Mouse (Mus musculus): Measurements from ENCODE around the gene Arhgap35. TPM values are rescaled to one million over a fixed set of nuclear protein-coding genes. Genes with fewer than 3 reads are reported as not detected.

The Arhgap35 gene
- total RNA-seq (2023): 20.6 TPM

DNA sequence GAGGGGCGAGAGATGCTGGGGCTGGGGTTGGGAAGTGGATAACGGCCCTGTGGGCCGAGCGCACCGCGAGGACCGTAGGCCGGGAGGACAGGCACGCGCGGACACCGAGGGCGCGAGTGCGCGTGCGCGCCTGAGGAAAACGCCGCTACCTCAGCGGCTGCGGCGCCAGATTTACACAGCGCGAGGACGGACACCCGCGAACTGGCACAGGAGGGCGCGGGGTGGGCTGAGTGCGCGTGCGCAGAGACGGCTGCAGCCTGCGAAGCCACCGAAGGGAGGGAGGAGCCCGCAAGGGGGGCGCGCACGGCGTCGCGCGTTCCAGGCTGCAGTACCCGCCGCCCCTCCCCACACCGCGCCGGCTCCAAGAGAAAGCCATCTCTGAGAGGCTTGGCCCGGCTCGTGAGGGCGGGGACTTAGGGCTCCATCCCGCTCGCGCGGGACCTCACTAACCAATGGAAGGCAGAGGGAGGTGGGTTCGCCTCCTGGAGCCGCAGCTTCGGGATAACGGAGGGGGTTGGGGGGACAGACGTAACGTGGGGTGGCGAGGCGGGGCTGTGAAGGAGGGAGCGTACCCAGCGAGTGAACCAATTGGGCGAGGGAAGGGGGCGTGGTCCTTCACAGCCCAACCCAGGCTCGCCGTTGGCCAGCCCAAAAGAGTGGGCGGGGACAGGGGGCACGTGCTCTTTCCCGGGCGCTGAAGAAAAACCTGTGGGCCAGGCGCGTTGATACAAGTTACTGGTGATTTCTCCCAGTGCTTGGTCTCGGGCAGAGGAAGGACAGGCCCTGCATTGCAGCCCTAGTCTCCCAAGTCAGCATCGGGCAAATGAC lies at the start of gene Arhgap35:
TSS of gene Arhgap35 (minus strand) at position 106 of the 828 bp plus-strand sequence.

DNA sequence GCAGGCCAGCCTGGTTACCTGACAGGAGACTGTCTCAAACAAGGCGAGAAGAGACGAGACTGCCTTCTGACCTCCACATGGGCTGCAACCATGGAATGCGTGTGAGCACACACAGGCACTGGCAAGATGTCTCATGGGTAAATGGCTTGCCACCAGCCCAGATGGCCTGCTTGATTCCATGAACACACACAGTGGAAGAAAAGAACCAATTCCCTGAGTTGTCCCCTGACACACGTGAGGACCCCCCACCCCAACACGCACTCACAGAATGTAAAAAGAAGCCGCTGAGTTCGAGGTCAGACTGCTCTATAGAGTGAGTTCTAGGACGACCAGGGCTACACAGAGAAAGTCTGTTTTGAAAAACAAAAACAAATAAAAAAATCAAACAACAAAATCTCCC lies 137.2 kb downstream of the Arhgap35 start, which contains the start of gene Npas1:
TSS of gene Npas1 (minus strand) at position 101 of the 400 bp plus-strand sequence.

GRCm38 (mm10) chr7:16452587-16453073 lies 162.2 kb downstream of the Arhgap35 start, which contains the start of gene Tmem160:
Gene Tmem160 (plus strand): TSS chr7:16452779.

Other genes with a start within 250 kb of the Arhgap35 start
- 57.3 TPM for gene Sae1, start 227.2 kb downstream of the Arhgap35 start, total RNA-seq (2023)
- 74.4 TPM for gene Zc3h4, start 214.1 kb downstream of the Arhgap35 start, total RNA-seq (2023)
- gene Tmem160, start 162.2 kb downstream of the Arhgap35 start, total RNA-seq (2023): 31.0 TPM
- not detected for gene Npas1, start 137.3 kb downstream of the Arhgap35 start, total RNA-seq (2023)
- gene Ceacam15, start 60.7 kb upstream of the Arhgap35 start, total RNA-seq (2023): not detected
- not detected for gene Ceacam9, start 106.9 kb upstream of the Arhgap35 start, total RNA-seq (2023)
- gene Ap2s1, start 123.4 kb upstream of the Arhgap35 start, total RNA-seq (2023): 68.3 TPM
- gene Slc1a5, start 166.3 kb upstream of the Arhgap35 start, total RNA-seq (2023): 164 TPM
- gene Strn4, start 200.9 kb upstream of the Arhgap35 start, total RNA-seq (2023): 126 TPM
- gene Fkrp, start 201.7 kb upstream of the Arhgap35 start, total RNA-seq (2023): 21.0 TPM
- 231 TPM for gene Prkd2, start 227.9 kb upstream of the Arhgap35 start, total RNA-seq (2023)

All from CD8-positive naive resting alpha-beta T cell, adult 57 days (primary cell).